Mouse (Mus musculus): ENCODE data around the gene Zc3h12c. TPM values are rescaled to one million over a fixed set of nuclear protein-coding genes. Genes with fewer than 3 reads are reported as not detected.

Gene Zc3h12c
- total and polyA plus RNA-seq, 3 experiments = 1.3 TPM; not detected in 1

- peak; percentile 93 for TF ChIP-seq GATA1 (IDR thresholded peaks at IDR 0.05; ENCODE audit: low read depth, low read length)
- no peak for TF ChIP-seq USF2 (IDR thresholded peaks at IDR 0.05; ENCODE audit: borderline replicate concordance in 1 of 2, insufficient read depth in 1 of 2, low read depth in 1 of 2, low read length in 2 of 2)
- TF ChIP-seq RAD21 (IDR thresholded peaks at IDR 0.05; ENCODE audit: low read depth, low read length) = no peak
- TF ChIP-seq GABPA (IDR thresholded peaks at IDR 0.05; ENCODE audit: low read depth, low read length) = no peak
- no peak for TF ChIP-seq ZMIZ1 (IDR thresholded peaks at IDR 0.05; ENCODE audit: low read depth, low read length)
- TF ChIP-seq KAT2A (conservative IDR thresholded peaks at IDR 0.05; ENCODE audit: low read depth, low read length) = no peak
- TF ChIP-seq NELFE (IDR thresholded peaks at IDR 0.05; ENCODE audit: low read depth, low read length) = no peak
- peak; percentile 68; the same call in 1 of the 2 replicates for TF ChIP-seq RCOR1 (IDR thresholded peaks at IDR 0.05; ENCODE audit: low read depth, low read length)
- no peak for TF ChIP-seq POLR2AphosphoS5 (IDR thresholded peaks at IDR 0.05; ENCODE audit: borderline replicate concordance, low read depth, low read length)
- no peak for TF ChIP-seq SMC3 (IDR thresholded peaks at IDR 0.05; ENCODE audit: low read depth, low read length)
- TF ChIP-seq TAL1 (IDR thresholded peaks at IDR 0.05; ENCODE audit: low read length) = peak; percentile 72
- TF ChIP-seq ZC3H11A (IDR thresholded peaks at IDR 0.05; ENCODE audit: low read depth, low read length) = no peak
- TF ChIP-seq ZNF384 (IDR thresholded peaks at IDR 0.05; ENCODE audit: low read depth, low read length) = 0 out of 2 replicates have a peak, but pooled peaks have one; percentile 9
- TF ChIP-seq USF1 (IDR thresholded peaks at IDR 0.05; ENCODE audit: low read depth, low read length) = no peak
- peak; percentile 53; the same call in 1 of the 2 replicates for TF ChIP-seq POLR2AphosphoS2 (IDR thresholded peaks at IDR 0.05; ENCODE audit: low read length)
- TF ChIP-seq HCFC1 (IDR thresholded peaks at IDR 0.05; ENCODE audit: low read depth, low read length) = 0 out of 2 replicates have a peak, but pooled peaks have one; percentile 27
These were observed 75.3 kb downstream of the Zc3h12c start (continued) for GRCm38 (mm10) chr9:52093108-52093507.

GRCm38 (mm10) chr9:52092311-52092710 lies 76.1 kb downstream of the Zc3h12c start:
- Histone ChIP-seq H3K27me3 (ENCODE audit: control insufficient read depth in 1 of 2, insufficient read depth in 2 of 2, low read length in 2 of 2) (no peaks in the 10 kb centered on the region), H3K36me3 (ENCODE audit: control insufficient read depth in 1 of 2, insufficient read depth in 2 of 2, low read length in 2 of 2) (peaks cover 10 to 16% of the 10 kb centered on the region in 2 experiments), H3K27ac (ENCODE audit: control insufficient read depth, low read depth, low read length) (peak overlapping the region; percentile 84), H3K9me3 (replicated peaks; ENCODE audit: insufficient read depth, low read length) (no peaks in the 10 kb centered on the region), H3K79me2 (ENCODE audit: control insufficient read depth, insufficient read depth, low read length, poor library complexity) (no peaks in the 10 kb centered on the region), H3K4me1 (ENCODE audit: control insufficient read depth in 1 of 2, insufficient read depth in 2 of 2, low read length in 2 of 2) (peaks cover 15 to 28% of the 10 kb centered on the region in 2 experiments), H3K9ac (ENCODE audit: control insufficient read depth, low read depth, low read length, poor library complexity, severe bottlenecking) (no peak overlapping the region), H3K4me3 (ENCODE audit: control insufficient read depth in 1 of 2, insufficient read depth in 1 of 2, low read depth in 2 of 2, low read length in 2 of 2) (no peak overlapping the region)
- DNase-seq (ENCODE audit: low read depth, low spot score) = no peak
- TF ChIP-seq TCF12 (IDR thresholded peaks at IDR 0.05; ENCODE audit: low read depth, low read length) = no peak
- no peak for TF ChIP-seq MYC (IDR thresholded peaks at IDR 0.05; ENCODE audit: low read depth, low read length)
- TF ChIP-seq RCOR1 (IDR thresholded peaks at IDR 0.05; ENCODE audit: low read depth, low read length) = no peak
- no peak for TF ChIP-seq EP300 (IDR thresholded peaks at IDR 0.05; ENCODE audit: low read depth in 1 of 2, low read length in 2 of 2)
- TF ChIP-seq ELF1 (IDR thresholded peaks at IDR 0.05; ENCODE audit: low read depth, low read length) = no peak
- no peak for TF ChIP-seq MAX (IDR thresholded peaks at IDR 0.05; ENCODE audit: low read length)
- TF ChIP-seq E2F4 (IDR thresholded peaks at IDR 0.05; ENCODE audit: borderline replicate concordance, low read depth, low read length) = no peak
- TF ChIP-seq KAT2A (conservative IDR thresholded peaks at IDR 0.05; ENCODE audit: low read depth, low read length) = no peak
- no peak for TF ChIP-seq NELFE (IDR thresholded peaks at IDR 0.05; ENCODE audit: low read depth, low read length)
- TF ChIP-seq BHLHE40 (IDR thresholded peaks at IDR 0.05; ENCODE audit: borderline replicate concordance, low read depth, low read length) = no peak
- no peak for TF ChIP-seq JUND (IDR thresholded peaks at IDR 0.05; ENCODE audit: low read depth, low read length)

All from MEL (cell line).